Mouse (Mus musculus) lung, postnatal 14 days (tissue): ENCODE measurements around the gene Fubp3.
"Not testable (repeated sequence)": the region's sequence is repeated elsewhere in the genome, so short reads cannot be mapped to it uniquely, and the experiment has no call there.

Source experiments
- DNase-seq: peaks from one replicate; pipeline ENCODE4 v3.0.0; 2021

Fubp3 gene

GRCm38 (mm10) chr2:31572051-31572914 is at the start of gene Fubp3:
Gene Fubp3 (plus strand): TSS chr2:31572651.
- DNase-seq, result peak; percentile 91

- no peak for DNase-seq
Measured at GRCm38 (mm10) chr2:31524641-31525040, 47.8 kb upstream of the Fubp3 start.

GRCm38 (mm10) chr2:31525778-31526177 is 46.7 kb upstream of the Fubp3 start:
- DNase-seq, result no peak

GRCm38 (mm10) chr2:31530201-31530600 is 42.2 kb upstream of the Fubp3 start:
- no peak for DNase-seq

GRCm38 (mm10) chr2:31537054-31537453 is 35.4 kb upstream of the Fubp3 start:
- peak; percentile 77 for DNase-seq

- no peak for DNase-seq
Measured at GRCm38 (mm10) chr2:31538745-31539144, 33.7 kb upstream of the Fubp3 start.

- DNase-seq, result peak; percentile 17
Measured at GRCm38 (mm10) chr2:31541581-31541980, 30.9 kb upstream of the Fubp3 start.

GRCm38 (mm10) chr2:31547726-31548125 is 24.7 kb upstream of the Fubp3 start:
- no peak for DNase-seq

GRCm38 (mm10) chr2:31550503-31550902 is 21.9 kb upstream of the Fubp3 start:
- no peak for DNase-seq

GRCm38 (mm10) chr2:31551351-31551750 is 21.1 kb upstream of the Fubp3 start:
- DNase-seq, result not testable (repeated sequence)

- DNase-seq, result no peak
Measured at GRCm38 (mm10) chr2:31551971-31552370, 20.5 kb upstream of the Fubp3 start.

- no peak for DNase-seq
Measured at GRCm38 (mm10) chr2:31554619-31555018, 17.8 kb upstream of the Fubp3 start.

- no peak for DNase-seq
Measured at GRCm38 (mm10) chr2:31572915-31573635, 624 bp downstream of the Fubp3 start.

- no peak for DNase-seq
Measured at GRCm38 (mm10) chr2:31581617-31582016, 9.2 kb downstream of the Fubp3 start.

GRCm38 (mm10) chr2:31591799-31592484 is 19.5 kb downstream of the Fubp3 start:
- no peak for DNase-seq

- DNase-seq, result no peak
Measured at GRCm38 (mm10) chr2:31607555-31607954, 35.1 kb downstream of the Fubp3 start.

GRCm38 (mm10) chr2:31609859-31610261 is 37.4 kb downstream of the Fubp3 start:
- no peak for DNase-seq

GRCm38 (mm10) chr2:31610922-31611321 is 38.5 kb downstream of the Fubp3 start:
- no peak for DNase-seq

- no peak for DNase-seq
Measured at GRCm38 (mm10) chr2:31611400-31611799, 38.9 kb downstream of the Fubp3 start.

GRCm38 (mm10) chr2:31612627-31613026 is 40.2 kb downstream of the Fubp3 start:
- no peak for DNase-seq

GRCm38 (mm10) chr2:31613781-31614180 is 41.3 kb downstream of the Fubp3 start:
- no peak for DNase-seq

GRCm38 (mm10) chr2:31618484-31619161 is 46.2 kb downstream of the Fubp3 start:
- no peak for DNase-seq

- no peak for DNase-seq
Measured at GRCm38 (mm10) chr2:31619208-31619607, 46.8 kb downstream of the Fubp3 start.
